Mouse (Mus musculus) layer of hippocampus, adult 9-11 months (tissue): ENCODE data around the gene C1s1.
A peak's percentile ranks its signal among the peaks of the same experiment; 100 is the strongest.
"Not testable (repeated sequence)": the region's sequence is repeated elsewhere in the genome, so short reads cannot be mapped to it uniquely, and the experiment has no call there.

ENCODE experiments used
- DNase-seq: peaks from one replicate; pipeline ENCODE4 v3.0.0; 2022

The C1s1 gene

GRCm38 (mm10) chr6:124542284-124542683 lies at the start of gene C1s1:
TSS of gene C1s1 (minus strand) at chr6:124542359.
- DNase-seq = peak; percentile 28

- DNase-seq = no peak
Measured at GRCm38 (mm10) chr6:124588771-124589170, 46.6 kb upstream of the C1s1 start.

DNA sequence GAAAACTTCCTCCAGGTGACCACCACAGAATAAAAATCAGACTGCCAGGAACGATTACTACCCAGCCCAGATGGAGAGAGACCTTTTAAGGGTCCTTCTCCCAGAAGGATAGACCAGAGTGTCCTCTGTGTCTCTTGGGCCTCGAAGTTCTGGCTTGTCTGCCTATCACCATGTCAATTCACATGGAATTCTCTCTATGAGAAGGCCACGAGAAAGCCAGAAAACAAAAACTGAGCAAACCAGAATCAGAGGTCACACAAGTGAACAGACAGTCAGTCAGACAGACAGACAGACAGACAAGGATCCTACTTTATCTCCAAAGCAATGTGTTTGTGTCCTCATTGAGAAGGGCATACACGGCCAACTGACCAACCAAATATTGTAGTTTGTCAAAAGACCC lies 44.1 kb upstream of the C1s1 start:
- no peak for DNase-seq

DNA sequence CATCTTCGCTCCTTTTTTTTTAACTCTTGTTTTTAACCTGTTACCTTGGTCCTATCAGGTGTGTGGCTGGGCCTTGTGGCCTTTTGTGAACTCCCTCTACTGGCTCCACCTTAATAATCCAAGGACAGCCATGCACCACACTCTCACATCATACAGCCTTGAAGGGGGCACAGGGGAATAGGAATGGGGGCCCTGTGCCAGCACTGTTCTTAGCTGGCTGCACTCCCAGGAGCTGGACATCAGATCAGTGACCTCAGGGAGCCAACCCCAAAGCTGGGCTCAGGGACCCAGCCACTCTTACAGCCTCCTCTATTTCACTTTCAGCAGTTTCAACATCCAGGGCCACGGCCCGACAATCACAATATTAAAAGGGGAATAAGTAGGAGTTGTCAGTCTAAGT lies 43.6 kb upstream of the C1s1 start:
- DNase-seq = no peak

- DNase-seq = peak; percentile 33
Measured at GRCm38 (mm10) chr6:124584935-124585334, 42.8 kb upstream of the C1s1 start.

DNA sequence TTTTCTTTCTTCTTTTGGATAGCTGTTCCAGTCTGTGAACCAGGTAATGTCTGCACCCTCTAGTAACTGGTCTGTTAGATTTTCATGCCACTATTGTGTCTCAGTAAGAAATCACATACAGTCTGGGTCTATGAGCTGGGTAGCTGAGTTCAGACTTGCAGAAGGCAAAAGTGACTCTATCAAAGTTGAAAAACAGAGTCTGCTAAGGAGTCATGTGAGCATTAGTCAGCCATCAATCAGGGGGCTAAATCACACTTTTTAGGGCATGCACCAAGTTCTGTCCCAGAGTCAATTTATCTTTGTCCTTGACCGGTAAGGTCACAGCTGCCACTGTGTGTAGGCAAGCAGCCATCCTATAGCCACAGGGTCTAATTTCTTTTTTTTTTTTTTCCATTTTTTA lies 40.1 kb upstream of the C1s1 start:
- no peak for DNase-seq

- DNase-seq = not testable (repeated sequence)
Measured at GRCm38 (mm10) chr6:124580155-124580554, 38.0 kb upstream of the C1s1 start.

- not testable (repeated sequence) for DNase-seq
Measured at GRCm38 (mm10) chr6:124575155-124575678, 33.1 kb upstream of the C1s1 start.

GRCm38 (mm10) chr6:124570026-124570425 lies 27.9 kb upstream of the C1s1 start, which contains the start of gene C1rb:
TSS of gene C1rb (plus strand) at chr6:124570294.
- peak; percentile 21 for DNase-seq

DNA sequence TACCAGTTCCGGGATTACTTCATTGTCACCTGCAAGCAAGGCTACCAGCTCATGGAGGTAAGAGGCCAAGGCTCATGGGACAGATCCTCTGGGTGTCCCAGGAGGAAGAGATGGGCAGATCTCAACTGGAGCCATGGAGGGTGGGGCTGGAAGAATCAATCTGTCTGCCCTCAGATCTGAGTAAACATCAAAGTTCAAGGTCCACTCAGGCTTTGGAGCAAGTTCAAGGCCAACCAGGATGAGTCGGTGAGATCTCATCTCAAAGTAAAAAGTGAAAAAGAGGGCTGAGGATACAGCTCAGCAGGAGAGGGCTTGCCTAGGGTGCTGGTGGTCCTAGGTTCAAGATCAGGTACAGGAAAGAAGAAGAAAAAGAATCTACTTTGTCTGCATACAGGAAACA lies 19.5 kb upstream of the C1s1 start:
- not testable (repeated sequence) for DNase-seq

DNA sequence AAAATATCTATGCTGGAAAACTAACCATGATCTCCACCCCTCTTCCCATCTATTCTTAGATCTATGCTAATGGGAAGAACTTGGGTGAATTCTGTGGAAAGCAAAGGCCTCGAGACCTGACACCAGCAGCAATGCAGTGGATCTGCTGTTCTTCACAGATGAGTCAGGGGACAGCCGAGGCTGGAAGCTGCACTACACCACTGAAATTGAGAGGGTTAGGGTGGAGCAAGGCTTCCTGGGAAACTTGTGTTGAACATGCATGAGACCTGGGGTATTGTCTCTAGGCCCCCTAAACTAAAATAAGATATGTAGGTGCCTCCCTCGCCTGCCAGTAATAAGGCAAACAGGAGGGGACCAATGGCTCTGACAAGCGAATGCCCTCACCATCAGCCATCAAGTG lies 19.0 kb upstream of the C1s1 start:
- DNase-seq = not testable (repeated sequence)

DNA sequence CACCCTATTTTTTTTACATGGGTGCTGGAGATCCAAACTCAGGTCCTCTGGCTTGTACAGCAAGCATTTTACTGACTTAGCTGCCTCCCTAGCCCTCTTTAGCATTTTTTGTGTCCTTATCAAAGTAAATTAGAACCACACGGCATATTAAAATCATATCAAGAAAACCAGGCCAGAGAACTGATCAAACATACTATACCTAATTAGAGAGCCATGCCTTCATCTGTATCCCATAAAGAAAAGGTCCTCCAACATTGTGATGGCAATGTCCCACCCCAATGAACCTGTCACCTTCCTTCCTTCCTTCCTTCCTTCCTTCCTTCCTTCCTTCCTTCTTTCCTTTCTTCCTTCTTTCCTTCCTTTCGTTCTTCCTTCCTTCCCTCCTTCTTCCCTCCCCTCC lies 13.8 kb upstream of the C1s1 start:
- DNase-seq = not testable (repeated sequence)

DNA sequence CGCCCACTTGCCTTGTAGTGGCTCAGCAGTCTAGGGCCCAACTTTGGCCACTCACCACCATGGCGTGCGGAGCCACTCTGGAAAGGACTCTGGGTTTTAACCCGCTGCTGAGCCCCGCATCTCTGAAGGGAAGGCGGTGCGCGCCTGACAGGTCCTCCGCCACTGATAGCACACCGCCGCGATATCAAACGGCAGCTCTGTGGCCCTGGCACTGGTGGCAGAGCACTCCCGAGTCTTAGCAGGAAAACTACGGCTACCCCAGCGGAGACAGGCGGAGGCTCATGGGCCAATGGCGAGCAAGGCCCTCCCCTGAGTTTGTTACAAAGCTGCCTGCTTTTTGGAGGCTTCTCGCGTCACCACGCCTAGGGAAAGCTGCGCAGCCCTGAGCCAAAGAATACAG lies 10.6 kb upstream of the C1s1 start:
- no peak for DNase-seq

DNA sequence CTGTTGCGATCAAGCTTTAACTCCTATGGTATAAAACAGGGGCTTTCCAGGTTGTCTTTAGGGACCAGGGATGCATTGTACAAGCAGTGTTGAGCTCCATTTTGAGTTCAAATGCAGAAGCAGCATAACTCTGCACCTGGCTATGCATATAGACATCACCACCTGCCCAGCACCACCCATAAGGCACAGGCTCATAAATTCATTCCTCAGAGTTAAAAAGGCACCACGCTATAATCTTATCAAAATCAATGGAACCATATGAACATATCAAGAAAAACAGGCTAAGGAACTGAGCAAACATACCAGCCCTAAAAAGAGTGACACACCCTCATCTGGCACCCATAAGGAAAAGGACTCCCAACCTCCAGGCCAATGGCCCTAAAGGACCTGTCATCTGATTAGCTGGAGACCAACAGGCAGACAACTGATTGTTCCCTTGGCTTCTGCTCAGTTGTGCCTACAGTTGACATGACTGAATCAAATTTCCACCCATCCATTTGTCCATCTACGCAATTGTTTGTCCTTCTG lies 6.9 kb upstream of the C1s1 start:
- no peak for DNase-seq

- not testable (repeated sequence) for DNase-seq
Measured at GRCm38 (mm10) chr6:124547979-124548378, 5.8 kb upstream of the C1s1 start.

DNA sequence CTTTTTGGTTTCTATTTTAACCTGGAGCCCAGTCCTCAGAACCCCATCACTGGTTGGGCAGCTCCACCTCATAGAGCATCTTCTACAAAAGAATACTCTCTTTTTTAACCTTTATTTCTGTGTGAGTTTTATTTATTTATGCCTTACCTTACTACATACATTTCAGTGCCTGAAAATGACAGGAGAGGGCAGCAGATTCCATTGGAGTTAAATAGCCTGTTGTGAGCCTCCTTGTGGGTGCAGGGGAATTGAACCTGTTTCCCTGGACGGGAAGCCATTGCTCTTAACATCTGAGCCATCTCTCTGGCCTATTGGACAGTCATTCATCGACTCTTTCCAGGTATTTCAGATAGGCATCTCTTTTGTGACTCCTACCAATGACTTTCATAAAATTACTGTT lies 3.3 kb upstream of the C1s1 start:
- DNase-seq = no peak

GRCm38 (mm10) chr6:124544466-124544865 lies 2.3 kb upstream of the C1s1 start:
- no peak for DNase-seq

DNA sequence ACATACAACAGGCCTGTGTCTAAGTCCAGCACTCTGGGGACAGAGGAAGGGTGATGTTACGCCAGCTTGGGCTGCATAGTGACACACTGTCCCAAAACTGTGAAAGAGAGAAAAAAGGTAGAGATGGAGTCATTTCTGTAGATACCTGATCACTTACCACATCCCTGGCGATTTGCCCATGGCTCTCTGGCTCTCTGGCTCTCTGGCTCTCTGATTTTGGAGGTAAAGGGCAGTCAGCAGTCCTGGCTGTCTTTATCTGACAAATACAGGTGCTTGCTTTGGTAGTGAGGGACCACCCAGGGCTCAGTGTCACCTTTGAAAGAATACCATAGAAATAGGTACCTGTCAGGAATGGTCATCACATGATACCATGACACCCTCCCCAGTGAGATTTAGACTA lies 983 bp downstream of the C1s1 start:
- DNase-seq = not testable (repeated sequence)

GRCm38 (mm10) chr6:124536125-124536829 lies 5.9 kb downstream of the C1s1 start:
- DNase-seq = not testable (repeated sequence)

DNA sequence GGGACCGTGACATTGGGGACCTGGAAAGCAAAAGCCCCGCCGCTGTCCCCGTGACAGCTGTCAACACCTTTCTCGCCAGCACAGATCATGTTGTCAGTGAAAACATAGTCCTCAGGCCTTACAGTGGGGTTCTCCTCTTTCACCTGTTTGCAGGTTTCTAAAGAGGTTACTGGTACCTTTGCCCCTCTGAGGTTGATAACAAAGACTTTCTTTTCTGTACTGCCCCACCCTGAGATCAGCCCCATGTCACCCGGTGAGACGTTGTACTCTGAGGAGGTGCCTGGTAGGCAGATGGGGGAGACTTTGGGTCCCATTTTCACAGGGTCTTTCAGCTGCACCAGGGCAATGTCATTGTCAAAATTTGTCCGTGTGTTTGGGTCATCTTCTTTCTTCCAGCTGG lies 11.1 kb downstream of the C1s1 start:
- no peak for DNase-seq

DNA sequence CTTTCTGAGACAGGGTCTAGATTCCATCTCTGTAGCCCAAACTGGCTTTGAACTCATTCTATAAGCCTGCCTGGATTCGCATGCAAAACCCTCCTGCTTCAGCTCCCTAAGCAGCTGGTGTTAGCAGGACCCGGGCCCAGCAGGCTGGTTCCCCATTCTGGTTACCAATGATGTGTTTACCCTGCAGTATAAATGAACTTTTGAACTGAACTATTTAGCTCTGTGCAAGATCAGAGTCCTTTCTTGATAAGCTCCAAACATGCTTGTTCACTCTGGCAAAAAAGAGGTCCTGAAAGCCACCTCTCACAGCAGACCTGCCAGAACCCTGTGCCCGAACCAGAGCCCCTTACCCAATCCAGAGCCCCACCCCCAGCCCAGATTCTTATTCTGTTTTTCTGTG lies 14.3 kb downstream of the C1s1 start:
- no peak for DNase-seq

DNA sequence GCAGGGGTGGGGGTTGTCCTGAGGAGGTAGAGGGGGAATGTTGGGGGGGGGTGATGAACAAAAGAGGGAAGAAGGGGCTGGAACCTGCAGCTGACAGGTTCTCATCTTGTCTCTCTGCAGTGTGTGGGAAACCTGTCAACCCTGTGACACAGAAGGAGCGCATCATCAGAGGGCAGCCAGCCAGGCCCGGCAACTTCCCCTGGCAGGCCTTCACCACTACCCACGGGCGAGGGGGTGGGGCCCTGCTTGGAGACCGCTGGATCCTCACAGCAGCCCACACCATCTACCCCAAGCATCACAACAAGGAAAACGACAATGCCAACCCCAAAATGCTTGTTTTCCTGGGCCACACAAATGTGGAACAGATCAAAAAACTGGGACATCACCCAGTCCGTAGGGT lies 20.1 kb downstream of the C1s1 start:
- peak; percentile 33 for DNase-seq

DNA sequence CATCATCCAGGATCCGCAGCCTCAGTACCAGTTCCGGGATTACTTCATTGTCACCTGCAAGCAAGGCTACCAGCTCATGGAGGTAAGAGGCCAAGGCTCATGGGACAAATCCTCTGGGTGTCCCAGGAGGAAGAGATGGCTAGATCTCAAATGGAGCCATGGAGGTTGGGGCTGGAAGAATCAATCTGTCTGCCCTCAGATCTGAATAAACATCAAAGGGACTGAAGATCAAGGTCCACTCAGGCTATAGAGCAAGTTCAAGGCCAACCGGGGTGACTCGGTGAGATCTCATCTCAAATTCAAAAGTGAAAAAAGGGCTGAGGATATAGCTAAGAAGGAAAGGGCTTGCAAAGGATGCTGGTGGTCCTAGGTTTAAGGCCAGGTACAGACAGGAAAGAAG lies 24.4 kb downstream of the C1s1 start:
- DNase-seq = not testable (repeated sequence)

DNA sequence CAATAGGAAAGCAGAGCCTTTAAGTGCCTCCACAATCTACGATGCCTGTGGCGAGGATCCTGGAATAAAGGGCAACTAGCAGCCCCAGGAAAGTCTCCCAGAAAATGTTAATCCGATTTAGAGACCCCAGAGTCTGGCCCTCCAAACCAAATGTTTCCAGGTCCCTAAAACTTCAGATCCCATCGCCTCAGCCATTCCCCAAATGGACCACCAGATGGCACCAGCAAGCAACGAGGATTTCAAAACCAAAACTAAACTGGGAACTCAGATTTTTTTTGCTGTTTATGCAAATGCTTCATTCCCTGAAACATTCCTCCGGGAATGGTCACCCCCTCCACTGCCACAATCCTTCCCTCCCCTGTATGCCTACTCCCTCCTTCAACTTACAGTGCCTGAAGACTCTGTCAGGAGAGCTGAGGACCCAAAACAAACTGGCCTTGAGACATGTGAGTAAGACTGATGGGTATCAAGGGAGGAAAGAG lies 29.8 kb downstream of the C1s1 start, which contains the start of gene C1ra:
Gene C1ra, plus strand, starts transcription at position 51 of the 482 bp plus-strand sequence.
- DNase-seq = peak; percentile 23
